Mouse (Mus musculus): ENCODE data around the gene Plppr3. TPM values are rescaled to one million over a fixed set of nuclear protein-coding genes. Genes with fewer than 3 reads are reported as not detected.
A peak's percentile ranks its signal among the peaks of the same experiment; 100 is the strongest.

Gene Plppr3
- total RNA-seq, 2 experiments from 2014 or later = 30.6 to 34.4 TPM

DNA sequence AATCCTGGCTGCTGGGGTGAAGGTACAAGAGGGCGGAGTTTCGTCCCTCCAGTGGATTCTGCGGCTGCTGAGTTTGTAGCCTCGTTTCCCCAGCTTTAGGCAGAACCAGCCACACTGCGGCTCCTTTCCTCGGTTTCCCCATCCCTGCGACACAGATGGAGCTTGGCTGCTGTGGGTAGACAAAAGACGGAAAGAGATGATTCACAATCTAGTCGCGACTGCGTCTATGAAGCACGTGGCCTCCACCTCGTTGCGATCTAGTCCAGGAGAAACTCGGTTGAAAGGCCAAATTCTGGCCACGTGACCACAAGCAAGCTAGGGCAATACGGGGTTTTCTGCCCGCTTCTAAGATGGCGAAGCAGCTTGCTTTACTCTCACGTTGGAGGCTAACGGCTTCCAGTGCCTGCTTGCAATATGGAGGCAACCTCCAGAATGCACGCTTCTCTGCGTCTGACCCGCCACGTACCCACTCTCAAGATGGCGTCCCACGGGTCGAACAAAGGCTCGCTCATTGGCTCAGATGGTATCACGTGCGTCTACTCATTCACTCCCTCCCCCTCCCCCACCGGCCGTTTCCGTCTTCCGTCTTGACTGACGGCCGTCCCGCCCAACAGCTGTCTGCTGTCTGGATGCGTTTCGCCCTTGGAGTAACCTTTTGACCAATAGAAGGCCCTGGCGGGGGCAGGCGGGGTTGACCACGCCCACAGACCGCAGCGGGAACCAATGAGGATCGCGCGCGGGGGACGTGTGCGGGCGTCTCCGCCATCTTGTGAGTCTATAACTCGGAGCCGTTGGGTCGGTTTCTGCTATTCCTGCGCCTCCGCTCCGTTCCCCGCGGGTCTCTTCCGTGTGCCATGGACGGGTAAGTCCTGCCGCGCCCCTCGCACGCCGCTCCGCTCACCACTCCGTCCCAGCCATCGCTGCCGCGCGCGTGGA, 20.3 kb downstream of the Plppr3 start, which contains the start of gene Ptbp1:
TSS of gene Ptbp1 (plus strand) at position 568 of the 936 bp plus-strand sequence.
- peak; percentile 99 to 100 for DNase-seq (ENCODE audit: low spot score in 2 of 2)

GRCm38 (mm10) chr10:79853392-79853791, 21.0 kb downstream of the Plppr3 start:
- DNase-seq (ENCODE audit: low spot score in 2 of 2) = peak; percentile 68 to 86

DNA sequence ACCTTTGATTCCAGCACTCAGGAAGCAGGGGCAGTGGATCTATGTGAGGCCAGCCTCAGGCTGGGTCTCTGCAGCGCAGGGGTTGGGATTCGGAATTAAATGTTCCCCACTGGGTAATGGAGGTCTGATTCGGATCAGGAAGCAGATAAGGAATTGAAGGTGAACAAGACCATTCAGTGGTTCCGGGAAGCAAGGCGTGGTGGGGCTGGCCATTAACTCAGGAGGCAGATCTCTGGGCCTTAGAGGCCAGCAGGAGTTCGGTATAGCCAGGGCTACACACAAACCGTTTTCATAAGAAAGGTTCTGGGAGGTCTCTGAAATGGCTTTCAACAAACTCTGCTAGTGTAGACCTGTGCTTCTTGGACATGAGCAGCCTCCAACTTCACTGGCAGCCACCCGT, 21.6 kb downstream of the Plppr3 start:
- no peak for DNase-seq (ENCODE audit: low spot score in 2 of 2)

GRCm38 (mm10) chr10:79852107-79852789, 22.2 kb downstream of the Plppr3 start:
- DNase-seq (ENCODE audit: low spot score in 2 of 2) = no peak

- DNase-seq (ENCODE audit: low spot score in 2 of 2) = no peak
These were observed 22.8 kb downstream of the Plppr3 start for GRCm38 (mm10) chr10:79851653-79852052.

- DNase-seq (ENCODE audit: low spot score in 2 of 2) = no peak
These were observed 24.3 kb downstream of the Plppr3 start for GRCm38 (mm10) chr10:79849941-79850628.

DNA sequence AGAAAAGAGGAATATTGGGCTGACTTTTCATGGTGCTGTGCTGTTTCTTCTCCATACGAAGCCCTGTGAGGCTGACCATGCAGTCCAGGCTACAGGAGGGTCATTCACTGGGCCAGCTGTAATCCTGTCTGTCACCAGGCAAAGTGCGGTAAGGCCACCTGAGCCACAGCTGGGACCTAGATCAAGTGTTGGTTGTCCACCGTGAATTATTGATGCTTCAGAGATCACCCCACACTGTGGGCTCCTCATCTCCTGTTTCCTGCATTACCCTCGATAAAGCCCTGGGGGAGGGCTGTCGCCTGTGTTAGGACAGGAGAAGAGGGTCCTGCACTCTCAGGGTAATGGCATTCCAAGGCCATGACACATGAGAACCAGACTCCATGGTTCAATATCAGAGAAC, 27.9 kb downstream of the Plppr3 start:
- no peak for DNase-seq (ENCODE audit: low spot score in 2 of 2)

GRCm38 (mm10) chr10:79843476-79843875, 31.0 kb downstream of the Plppr3 start:
- no peak for DNase-seq (ENCODE audit: low spot score in 2 of 2)

- DNase-seq (ENCODE audit: low spot score in 2 of 2) = no peak
These were observed 32.1 kb downstream of the Plppr3 start for GRCm38 (mm10) chr10:79842322-79842721.

DNA sequence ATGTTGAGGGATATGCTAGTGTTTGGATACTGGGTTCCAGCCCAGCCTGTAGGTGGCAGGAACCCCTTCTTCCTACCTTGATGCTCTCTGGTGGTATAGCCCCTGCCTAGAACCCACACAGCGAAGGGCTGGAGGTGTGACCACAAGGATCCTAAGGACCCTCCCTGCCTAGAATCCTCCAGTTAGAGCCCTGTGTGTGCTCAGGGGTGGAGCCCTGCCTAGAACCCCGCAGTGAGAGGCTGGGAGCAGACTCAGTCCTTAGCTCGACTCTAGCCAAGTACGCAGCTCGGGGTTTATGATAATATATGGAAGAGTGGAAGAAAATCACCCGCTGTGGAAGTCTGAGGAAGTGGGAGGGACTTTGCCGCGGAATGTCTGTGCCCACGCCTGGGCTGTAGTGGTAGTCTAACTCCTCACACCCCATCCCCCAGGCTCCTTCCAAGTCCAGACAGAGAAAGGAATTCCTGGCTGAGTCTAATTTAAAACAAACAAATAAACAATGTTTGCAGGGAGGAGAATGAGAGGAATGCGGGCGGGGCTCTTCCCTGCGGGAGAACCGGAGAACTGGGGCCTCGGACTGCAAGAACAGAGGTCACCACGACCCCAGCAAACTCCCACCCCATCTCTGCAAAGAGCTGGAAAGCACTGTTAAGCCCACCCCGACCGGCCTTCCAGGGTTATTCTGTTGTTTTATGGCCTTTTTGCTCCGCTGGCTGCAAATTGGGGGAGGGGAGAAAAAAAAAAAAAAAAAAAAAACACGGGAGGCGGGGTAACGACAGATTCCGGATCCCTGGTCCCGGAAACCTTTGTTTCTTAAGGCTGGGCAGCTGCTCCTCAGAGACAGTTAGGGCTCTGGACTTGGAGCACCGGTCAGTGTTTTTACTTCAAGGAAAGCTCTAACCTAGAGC, 33.5 kb downstream of the Plppr3 start:
- peak; percentile 59 to 75 for DNase-seq (ENCODE audit: low spot score in 2 of 2)

GRCm38 (mm10) chr10:79840091-79840490, 34.3 kb downstream of the Plppr3 start:
- DNase-seq (ENCODE audit: low spot score in 2 of 2) = no peak

DNA sequence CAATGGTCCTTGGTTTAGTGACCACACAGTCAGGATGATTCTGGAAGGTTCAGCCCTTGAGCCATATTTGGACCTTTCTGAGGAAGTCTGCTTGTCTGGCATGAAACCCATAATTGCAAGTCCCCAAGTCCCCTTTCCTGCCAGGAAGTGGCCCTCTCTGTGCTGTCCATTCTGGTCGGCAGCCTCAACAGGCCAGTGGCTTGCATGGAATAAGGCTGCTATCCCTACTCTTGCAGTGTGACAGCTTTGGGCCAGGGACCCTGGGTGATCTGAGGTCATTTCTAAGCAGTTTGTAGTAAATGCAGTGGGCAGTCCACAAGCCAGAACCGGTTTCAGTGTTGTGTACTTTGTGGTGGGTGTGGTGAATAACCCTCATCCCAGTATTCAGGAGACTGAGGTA, 36.3 kb downstream of the Plppr3 start:
- no peak for DNase-seq (ENCODE audit: low spot score in 2 of 2)

DNA sequence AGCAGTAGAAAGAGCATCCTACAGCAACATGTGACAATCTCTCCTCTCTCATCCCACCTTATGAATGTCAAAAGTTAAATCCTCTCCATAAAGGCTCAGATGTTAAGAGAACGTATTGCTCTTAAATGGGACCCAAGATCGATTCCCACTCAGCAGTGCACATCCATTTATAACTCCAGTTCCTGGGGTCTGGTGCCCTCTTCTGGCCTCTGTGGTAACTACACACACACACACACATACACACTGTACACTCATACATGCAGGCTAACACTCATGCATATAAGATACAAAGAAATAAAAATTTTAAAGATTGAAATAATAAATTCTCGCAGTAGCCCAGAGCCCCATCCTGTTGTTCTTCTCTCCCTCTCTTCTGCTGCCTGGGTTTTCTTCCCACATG, 37.5 kb downstream of the Plppr3 start:
- DNase-seq (ENCODE audit: low spot score in 2 of 2) = no peak

GRCm38 (mm10) chr10:79834769-79835398, 39.5 kb downstream of the Plppr3 start:
- DNase-seq (ENCODE audit: low spot score in 2 of 2) = peak in 1 of 2 experiments; percentile 77

DNA sequence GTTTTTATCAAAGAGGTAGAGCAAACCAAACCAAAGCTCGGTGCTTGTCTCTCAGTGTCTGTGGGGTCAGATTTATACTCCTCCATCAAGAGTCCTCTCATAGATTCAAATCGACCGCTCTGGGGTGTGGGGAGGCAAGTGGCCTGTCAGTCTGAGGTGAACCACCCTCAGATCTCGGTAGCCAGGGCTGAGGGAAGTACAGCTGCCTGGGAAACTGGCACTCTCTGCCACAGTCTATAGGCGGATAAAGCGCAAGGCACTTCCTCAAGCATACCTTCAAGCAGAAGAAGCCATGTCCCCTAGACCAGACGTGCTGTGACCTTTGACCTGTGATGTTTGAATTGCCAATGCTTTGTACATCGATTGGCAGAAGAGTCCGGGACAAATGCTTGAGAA, 41.6 kb downstream of the Plppr3 start:
- DNase-seq (ENCODE audit: low spot score in 2 of 2) = no peak

GRCm38 (mm10) chr10:79832026-79832785, 42.2 kb downstream of the Plppr3 start:
- DNase-seq (ENCODE audit: low spot score in 2 of 2) = no peak

DNA sequence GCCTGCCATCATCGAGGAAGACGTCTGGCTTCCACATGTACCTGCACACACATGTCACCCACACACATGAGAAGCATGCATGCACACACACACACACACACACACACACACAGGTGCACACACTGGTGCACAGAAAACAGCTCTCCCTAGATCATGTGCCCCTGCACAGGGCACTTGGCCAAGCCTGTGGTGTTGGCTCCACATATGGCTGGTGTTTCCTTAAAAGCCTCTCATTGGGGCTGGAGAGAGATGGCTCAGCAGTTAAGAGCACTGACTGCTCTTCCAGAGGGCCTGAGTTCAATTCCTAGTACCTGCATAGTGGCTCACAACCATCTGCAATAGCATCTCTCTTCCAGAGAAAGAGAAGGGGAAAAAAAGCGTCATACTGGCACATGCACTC, 42.9 kb downstream of the Plppr3 start:
- DNase-seq (ENCODE audit: low spot score in 2 of 2) = no peak

GRCm38 (mm10) chr10:79824413-79824812, 50.0 kb downstream of the Plppr3 start:
- no peak for DNase-seq (ENCODE audit: low spot score in 2 of 2)

GRCm38 (mm10) chr10:79823011-79823410, 51.4 kb downstream of the Plppr3 start:
- DNase-seq (ENCODE audit: low spot score in 2 of 2) = no peak
